Mouse (Mus musculus) heart, embryonic 11.5 days (tissue): Measurements from ENCODE around the gene Dnmt3c. TPM values are rescaled to one million over a fixed set of nuclear protein-coding genes. Genes with fewer than 3 reads are reported as not detected.

Experiments
- ATAC-seq: fragments of 200-750 bp; cut with Nextera tagmentation; replicated peaks from 2 replicates; pipeline ENCODE4 v1.8.0; 2017; ENCODE audit warnings: moderate library complexity; ENCODE audit not compliant: insufficient number of reproducible peaks, low FRiP score, low TSS enrichment
- H3K27ac ChIP-seq: fragments of 300-500 bp; sonication (generic); 2 replicates; pipeline ENCODE4 v1.5.1; 2014; ENCODE audit warnings: mild to moderate bottlenecking, low read depth, low read length
- H3K27me3 ChIP-seq: fragments of 300-500 bp; sonication (generic); 2 replicates; pipeline ENCODE4 v1.6.1; 2014; ENCODE audit warnings: mild to moderate bottlenecking, low read length, mixed read lengths; ENCODE audit not compliant: control insufficient read depth, insufficient read depth
- H3K36me3 ChIP-seq: fragments of 300-500 bp; sonication (generic); 2 replicates; pipeline ENCODE4 v1.6.1; 2014; ENCODE audit warnings: mild to moderate bottlenecking, low read length, moderate library complexity, mixed read lengths; ENCODE audit not compliant: control insufficient read depth, insufficient read depth
- H3K4me1 ChIP-seq: fragments of 300-500 bp; sonication (generic); 2 replicates; pipeline ENCODE4 v1.6.1; 2014; ENCODE audit warnings: low read length; ENCODE audit not compliant: control insufficient read depth, insufficient read depth
- H3K4me2 ChIP-seq: fragments of 300-500 bp; sonication (generic); 2 replicates; pipeline ENCODE4 v1.6.1; 2014; ENCODE audit warnings: mild to moderate bottlenecking, moderate library complexity
- H3K4me3 ChIP-seq: fragments of 300-500 bp; sonication (generic); 2 replicates; pipeline ENCODE4 v1.5.1; 2014; ENCODE audit warnings: low read depth, low read length
- H3K9ac ChIP-seq: fragments of 300-500 bp; sonication (generic); 2 replicates; pipeline ENCODE4 v1.6.1; 2014; ENCODE audit warnings: mild to moderate bottlenecking, low read depth, low read length, moderate library complexity
- H3K9me3 ChIP-seq: fragments of 300-500 bp; sonication (generic); replicated peaks from 2 replicates; pipeline ENCODE4 v1.6.1; 2016; ENCODE audit warnings: low read length; ENCODE audit not compliant: control insufficient read depth
- WGBS: fragments of 180-500 bp; shearing (Covaris S2); extraction: QIAGEN DNeasy Blood & Tissue Kit; methylation state at CpG from one replicate; pipeline ENCODE4 v1.1.7; 2014; ENCODE audit not compliant: insufficient replicate concordance; 5-methylcytosine and 5-hydroxymethylcytosine counted together
- polyA plus RNA-seq: library from polyadenylated mRNA; unstranded; fragments of >200 nt; fragmentation: Nextera tagmentation; extraction: Ambion mirVana; gene quantifications from 2 replicates; pipeline ENCODE4 v1.2.1, GENCODE M21; 2014

Gene Dnmt3c
- polyA plus RNA-seq, 1 experiment from 2014 or later, result not detected

- 63% methylated on average over 4 of the region's 4 CpGs for WGBS
- no peaks in the 10 kb centered on the region for H3K36me3 ChIP-seq
- H3K4me2 ChIP-seq, result no peak overlapping the region
- H3K4me1 ChIP-seq, result no peaks in the 10 kb centered on the region
- no peak for ATAC-seq
- no peak overlapping the region for H3K27ac ChIP-seq
- no peaks in the 10 kb centered on the region for H3K27me3 ChIP-seq
- no peaks in the 10 kb centered on the region for H3K9me3 ChIP-seq
- no peak overlapping the region for H3K9ac ChIP-seq
- H3K4me3 ChIP-seq, result no peak overlapping the region
Measured at GRCm38 (mm10) chr2:153734033-153734432, 37.6 kb downstream of the Dnmt3c start.

GRCm38 (mm10) chr2:153740500-153741436 is 44.3 kb downstream of the Dnmt3c start, which contains the start of gene Mapre1:
Gene Mapre1 (plus strand): TSS chr2:153741274.
- Histone ChIP-seq H3K36me3 (no peaks in the 10 kb centered on the region), H3K9ac (peak within 1 kb of the TSS; percentile 97), H3K27me3 (no peaks in the 10 kb centered on the region), H3K4me3 (peak within 1 kb of the TSS; percentile 87), H3K9me3 (no peaks in the 10 kb centered on the region), H3K4me1 (peaks cover 31% of the 10 kb centered on the region), H3K27ac (peak within 1 kb of the TSS; percentile 89), H3K4me2 (peak within 1 kb of the TSS; percentile 89)
- ATAC-seq, result peak; percentile 96
- 9% methylated on average over 58 of the region's 58 CpGs for WGBS

- H3K9ac ChIP-seq, result peak overlapping the region; percentile 97
- H3K27me3 ChIP-seq, result no peaks in the 10 kb centered on the region
- no peaks in the 10 kb centered on the region for H3K9me3 ChIP-seq
- no peaks in the 10 kb centered on the region for H3K36me3 ChIP-seq
- 2% methylated on average over 50 of the region's 56 CpGs for WGBS
- peak overlapping the region; percentile 89 for H3K4me2 ChIP-seq
- ATAC-seq, result peak; percentile 83
- H3K4me3 ChIP-seq, result peak overlapping the region; percentile 87
- peak overlapping the region; percentile 89 for H3K27ac ChIP-seq
- peaks cover 34% of the 10 kb centered on the region for H3K4me1 ChIP-seq
Measured at GRCm38 (mm10) chr2:153741437-153742065, 45.1 kb downstream of the Dnmt3c start.

GRCm38 (mm10) chr2:153747994-153748393 is 51.5 kb downstream of the Dnmt3c start:
- H3K9me3 ChIP-seq, result no peaks in the 10 kb centered on the region
- H3K4me1 ChIP-seq, result peaks cover 47% of the 10 kb centered on the region
- H3K9ac ChIP-seq, result no peak overlapping the region

GRCm38 (mm10) chr2:153750363-153750762 is 53.9 kb downstream of the Dnmt3c start:
- H3K4me3 ChIP-seq, result no peak overlapping the region
- peaks cover 7% of the 10 kb centered on the region for H3K36me3 ChIP-seq
- no peaks in the 10 kb centered on the region for H3K9me3 ChIP-seq
- ATAC-seq, result no peak
- WGBS, result 71% methylated on average over 2 of the region's 2 CpGs
- peaks cover 27% of the 10 kb centered on the region for H3K4me1 ChIP-seq
- H3K9ac ChIP-seq, result no peak overlapping the region
- no peak overlapping the region for H3K27ac ChIP-seq
- H3K27me3 ChIP-seq, result no peaks in the 10 kb centered on the region
- no peak overlapping the region for H3K4me2 ChIP-seq

More at GRCm38 (mm10) chr2:153747994-153748393, 51.5 kb downstream of the Dnmt3c start:
- H3K27me3 ChIP-seq, result no peaks in the 10 kb centered on the region
- no peak overlapping the region for H3K27ac ChIP-seq
- no peak overlapping the region for H3K4me3 ChIP-seq
- H3K36me3 ChIP-seq, result peaks cover 7% of the 10 kb centered on the region
- ATAC-seq, result no peak
- no peak overlapping the region for H3K4me2 ChIP-seq

- Histone ChIP-seq H3K9me3 (no peaks in the 10 kb centered on the region), H3K9ac (no peak overlapping the region), H3K4me2 (no peak overlapping the region), H3K27me3 (no peaks in the 10 kb centered on the region), H3K4me3 (no peak overlapping the region), H3K27ac (no peak overlapping the region; the same call in 1 of the 2 replicates), H3K4me1 (peaks cover 14% of the 10 kb centered on the region), H3K36me3 (peaks cover 38% of the 10 kb centered on the region)
- 61% methylated on average over 5 of the region's 5 CpGs for WGBS
- ATAC-seq, result no peak
Measured at GRCm38 (mm10) chr2:153762121-153762520, 65.7 kb downstream of the Dnmt3c start.

- peaks cover 22% of the 10 kb centered on the region for H3K36me3 ChIP-seq
- 69% methylated on average over 6 of the region's 6 CpGs for WGBS
Measured at GRCm38 (mm10) chr2:153767484-153767883, 71.0 kb downstream of the Dnmt3c start.

GRCm38 (mm10) chr2:153768881-153769280 is 72.4 kb downstream of the Dnmt3c start:
- 94% methylated on average over 2 of the region's 2 CpGs for WGBS

More at GRCm38 (mm10) chr2:153767484-153767883, 71.0 kb downstream of the Dnmt3c start:
- Histone ChIP-seq H3K4me1 (no peaks in the 10 kb centered on the region), H3K4me2 (no peak overlapping the region), H3K9me3 (no peaks in the 10 kb centered on the region), H3K9ac (no peak overlapping the region), H3K27ac (no peak overlapping the region), H3K4me3 (no peak overlapping the region), H3K27me3 (no peaks in the 10 kb centered on the region)
- no peak for ATAC-seq

More at GRCm38 (mm10) chr2:153768881-153769280, 72.4 kb downstream of the Dnmt3c start:
- no peak for ATAC-seq
- Histone ChIP-seq H3K27ac (no peak overlapping the region), H3K9me3 (no peaks in the 10 kb centered on the region), H3K4me1 (no peaks in the 10 kb centered on the region), H3K27me3 (no peaks in the 10 kb centered on the region), H3K4me3 (no peak overlapping the region), H3K9ac (no peak overlapping the region), H3K36me3 (peaks cover 18% of the 10 kb centered on the region), H3K4me2 (no peak overlapping the region)
